Mouse (Mus musculus) small intestine, adult 2 months (tissue): ENCODE measurements around the gene Cntf. TPM values are rescaled to one million over a fixed set of nuclear protein-coding genes. Genes with fewer than 3 reads are reported as not detected.

Source experiments
- H3K27ac ChIP-seq: fragments of 200-500 bp; 2 replicates; pipeline ENCODE4 v1.5.1; 2012; ENCODE audit warnings: low read depth, low read length, control low read depth, inconsistent platforms; ENCODE audit not compliant: insufficient read depth
- H3K27me3 ChIP-seq: fragments of 200-500 bp; 2 replicates; pipeline ENCODE4 v1.6.1; 2012; ENCODE audit warnings: mild to moderate bottlenecking, moderate library complexity, low read length, inconsistent platforms; ENCODE audit not compliant: control insufficient read depth, insufficient read depth
- H3K36me3 ChIP-seq: fragments of 200-500 bp; 2 replicates; pipeline ENCODE4 v1.6.1; 2012; ENCODE audit warnings: mild to moderate bottlenecking, low read length, control low read depth, inconsistent platforms; ENCODE audit not compliant: control insufficient read depth, insufficient read depth
- H3K4me1 ChIP-seq: fragments of 200-500 bp; 2 replicates; pipeline ENCODE4 v1.6.1; 2012; ENCODE audit warnings: low read length, inconsistent platforms, mixed read lengths; ENCODE audit not compliant: control insufficient read depth, insufficient read depth, insufficient read length
- H3K4me3 ChIP-seq: fragments of 200-500 bp; 2 replicates; pipeline ENCODE4 v1.5.1; 2012; ENCODE audit warnings: low read depth, mild to moderate bottlenecking, control low read depth, inconsistent platforms, low read length, moderate library complexity
- CTCF ChIP-seq: fragments of 200-500 bp; IDR thresholded peaks from 2 replicates; pipeline ENCODE4 v1.5.1; 2012; ENCODE audit warnings: low read depth, mild to moderate bottlenecking, control low read depth, inconsistent platforms, low read length, moderate library complexity, mixed read lengths; ENCODE audit not compliant: insufficient replicate concordance, insufficient read length; ENCODE audit errors: extremely low read depth
- POLR2A ChIP-seq: fragments of 200-500 bp; IDR thresholded peaks from 2 replicates; pipeline ENCODE4 v1.6.1; 2012; ENCODE audit warnings: low read depth, mild to moderate bottlenecking, control low read depth, inconsistent platforms, low read length, moderate library complexity
- WGBS: fragments of 180-500 bp; shearing (Covaris S2); methylation state at CpG from one replicate; pipeline ENCODE4 v1.1.7; 2018; 5-methylcytosine and 5-hydroxymethylcytosine counted together
- polyA plus RNA-seq: library from polyadenylated mRNA; depleted of rRNA; stranded (reverse); fragments of >200 nt; gene quantifications from 2 replicates; pipeline ENCODE4 v1.2.3, GENCODE M21; 2012

Cntf gene
- polyA plus RNA-seq, 1 experiment, result not detected

DNA sequence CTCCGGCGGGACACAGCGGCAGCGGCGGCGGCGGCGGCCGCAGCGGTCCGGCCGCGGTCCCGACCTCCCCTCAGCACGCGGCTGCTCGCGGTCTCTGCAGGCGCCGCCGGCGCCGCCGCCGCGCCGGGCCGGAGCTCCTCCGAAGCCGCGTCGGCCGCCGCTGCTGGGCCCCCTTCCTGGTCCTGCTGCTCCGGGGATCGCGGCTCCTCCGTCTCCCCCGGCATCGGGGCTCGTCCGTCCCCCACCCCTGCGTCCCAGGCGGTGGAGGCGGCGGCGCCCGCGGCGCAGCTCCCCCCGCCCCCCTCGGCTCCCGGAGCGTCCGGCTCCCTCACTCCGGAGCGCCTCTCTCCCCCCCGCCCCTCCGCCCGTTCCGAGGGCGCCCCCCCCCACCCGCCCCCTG, 29.7 kb upstream of the Cntf start:
- Histone ChIP-seq H3K36me3 (0 out of 2 replicates have a peak, but pooled peaks cover 2% of the 10 kb centered on the region), H3K27me3 (no peaks in the 10 kb centered on the region), H3K4me3 (peak overlapping the region; percentile 97), H3K4me1 (peaks cover 2% of the 10 kb centered on the region; the same call in 1 of the 2 replicates), H3K27ac (peak overlapping the region; percentile 94)
- no peak for TF ChIP-seq POLR2A
- no peak for TF ChIP-seq CTCF
- under 1% methylated on average over 56 of the region's 63 CpGs for WGBS

DNA sequence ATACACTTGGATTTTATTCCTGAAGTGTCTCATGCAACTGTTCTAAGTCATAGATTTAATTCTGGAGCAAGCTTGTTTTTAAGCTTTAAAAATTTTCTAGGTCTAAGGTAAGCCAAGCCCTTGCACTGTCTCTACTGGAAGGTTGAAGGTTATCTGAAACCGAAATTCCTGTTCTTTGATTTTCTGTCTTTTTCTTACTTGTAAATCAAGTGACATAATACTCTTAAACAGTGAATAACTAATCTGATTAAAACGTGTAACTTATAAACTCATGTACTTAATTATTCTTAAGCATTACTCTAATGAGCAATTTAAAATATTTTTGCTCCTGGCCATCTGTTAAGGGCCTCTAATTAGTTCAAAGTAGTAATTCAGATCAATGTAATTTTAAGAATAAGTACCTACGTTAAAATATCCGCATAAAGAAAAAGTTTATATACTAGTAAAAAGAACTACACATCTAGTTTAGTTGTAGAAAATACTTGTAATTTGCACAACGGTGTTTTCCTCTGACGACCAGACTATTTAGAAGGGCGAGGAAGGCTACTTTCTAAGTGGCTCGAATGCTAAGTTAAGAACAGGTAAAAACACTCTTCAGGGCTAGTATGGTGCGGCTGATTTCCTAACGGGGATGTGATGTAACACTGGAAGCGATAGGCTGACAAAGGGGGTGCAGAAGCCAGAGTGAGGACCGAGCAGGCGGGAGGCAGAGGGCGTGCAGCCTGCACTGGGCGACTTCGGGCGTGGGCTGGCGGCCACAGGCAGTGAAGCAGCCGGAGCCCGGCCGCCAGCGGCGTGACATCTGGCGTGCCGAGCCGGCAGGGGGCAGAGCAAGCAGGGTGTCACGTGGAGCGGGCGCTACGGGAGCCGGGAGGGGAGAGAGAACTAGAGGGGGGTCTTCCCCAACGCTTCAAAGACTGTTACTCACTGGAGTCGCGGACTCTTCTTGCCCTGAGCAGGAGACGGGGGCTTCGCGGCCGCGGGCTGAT, 28.9 kb upstream of the Cntf start:
- TF ChIP-seq POLR2A (peak; percentile 60; the same call in 1 of the 2 replicates), CTCF (peak; percentile 75; the same call in 1 of the 2 replicates)
- Histone ChIP-seq H3K4me3 (peak overlapping the region; percentile 97), H3K27me3 (no peaks in the 10 kb centered on the region), H3K27ac (peak overlapping the region; percentile 94), H3K36me3 (0 out of 2 replicates have a peak, but pooled peaks cover 2% of the 10 kb centered on the region), H3K4me1 (peaks cover 2% of the 10 kb centered on the region; the same call in 1 of the 2 replicates)
- under 1% methylated on average over 39 of the region's 39 CpGs for WGBS

- 0 out of 2 replicates have a peak, but pooled peaks cover 3% of the 10 kb centered on the region for H3K36me3 ChIP-seq
- no peaks in the 10 kb centered on the region for H3K27me3 ChIP-seq
- no peak overlapping the region for H3K4me3 ChIP-seq
- H3K27ac ChIP-seq, result no peak overlapping the region
- H3K4me1 ChIP-seq, result 0 out of 2 replicates have a peak, but pooled peaks cover 2% of the 10 kb centered on the region
- TF ChIP-seq POLR2A (no peak), CTCF (no peak)
These were observed 26.9 kb upstream of the Cntf start for GRCm38 (mm10) chr19:12792374-12792773.

DNA sequence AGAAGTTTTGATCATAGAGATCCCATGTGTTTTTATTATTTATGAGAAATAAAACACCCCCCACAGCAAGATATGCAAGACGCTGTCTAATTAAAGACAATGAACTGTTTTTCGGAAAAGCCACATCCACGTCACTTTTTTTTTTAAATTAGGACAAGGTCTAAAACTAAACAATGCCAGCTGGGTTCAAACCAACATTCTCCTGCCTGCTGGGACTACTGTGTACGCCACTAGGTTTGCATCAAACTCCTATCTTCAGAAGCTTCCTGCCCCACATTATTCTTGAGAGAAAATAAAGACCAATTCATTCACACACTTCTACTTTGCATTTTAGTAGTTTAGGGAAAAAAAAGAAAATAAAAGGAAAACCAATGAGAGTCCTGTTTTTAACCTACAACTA, 22.3 kb upstream of the Cntf start:
- Histone ChIP-seq H3K27ac (no peak overlapping the region), H3K36me3 (0 out of 2 replicates have a peak, but pooled peaks cover 5% of the 10 kb centered on the region), H3K27me3 (no peaks in the 10 kb centered on the region), H3K4me3 (no peak overlapping the region), H3K4me1 (0 out of 2 replicates have a peak, but pooled peaks cover 2% of the 10 kb centered on the region)
- WGBS, result 83% methylated on average over 4 of the region's 4 CpGs
- TF ChIP-seq CTCF (no peak), POLR2A (no peak)

GRCm38 (mm10) chr19:12786803-12787395, 21.5 kb upstream of the Cntf start:
- Histone ChIP-seq H3K4me3 (no peak overlapping the region), H3K27ac (no peak overlapping the region), H3K27me3 (no peaks in the 10 kb centered on the region), H3K36me3 (0 out of 2 replicates have a peak, but pooled peaks cover 5% of the 10 kb centered on the region), H3K4me1 (0 out of 2 replicates have a peak, but pooled peaks cover 2% of the 10 kb centered on the region)
- 86% methylated on average over 2 of the region's 2 CpGs for WGBS
- TF ChIP-seq POLR2A, result no peak
- no peak for TF ChIP-seq CTCF

- H3K36me3 ChIP-seq, result peaks cover 22% of the 10 kb centered on the region
- H3K4me1 ChIP-seq, result no peaks in the 10 kb centered on the region
- H3K4me3 ChIP-seq, result no peak overlapping the region
- H3K27ac ChIP-seq, result no peak overlapping the region
- no peaks in the 10 kb centered on the region for H3K27me3 ChIP-seq
- no peak for TF ChIP-seq CTCF
- no peak for TF ChIP-seq POLR2A
These were observed 15.0 kb upstream of the Cntf start for GRCm38 (mm10) chr19:12780437-12780836.

GRCm38 (mm10) chr19:12770888-12771287, 5.5 kb upstream of the Cntf start:
- TF ChIP-seq CTCF, result no peak
- no peak for TF ChIP-seq POLR2A
- H3K27ac ChIP-seq, result no peak overlapping the region
- H3K27me3 ChIP-seq, result no peaks in the 10 kb centered on the region
- H3K4me1 ChIP-seq, result no peaks in the 10 kb centered on the region
- no peak overlapping the region for H3K4me3 ChIP-seq
- peaks cover 49% of the 10 kb centered on the region for H3K36me3 ChIP-seq
- 60% methylated on average over 5 of the region's 5 CpGs for WGBS
